Mouse (Mus musculus): Measurements from ENCODE around the gene Prr5.
"Not testable (repeated sequence)": the region's sequence is repeated elsewhere in the genome, so short reads cannot be mapped to it uniquely, and the experiment has no call there.

The Prr5 gene

DNA sequence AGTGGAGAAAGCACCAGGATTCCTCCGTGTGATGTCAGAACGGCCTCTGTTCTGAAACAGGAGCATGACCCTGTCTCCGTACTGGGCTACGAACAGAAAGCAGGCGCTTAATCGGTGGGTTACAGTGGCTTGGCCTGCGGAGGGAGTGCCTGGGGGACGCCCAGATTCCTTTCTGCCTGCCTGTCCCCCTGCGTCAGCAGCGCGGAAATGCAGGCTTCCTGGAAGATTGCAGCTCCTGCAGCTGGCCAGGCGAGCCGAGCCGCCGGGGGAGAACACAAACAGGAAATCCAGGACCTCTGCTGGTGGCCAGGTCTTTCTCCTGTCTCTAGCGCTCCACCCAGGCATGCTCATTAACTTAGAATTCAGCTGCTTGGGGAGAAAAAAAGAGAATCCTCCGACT is 45.3 kb downstream of the Prr5 start:
- DNase-seq, result peak; percentile 76 to 80

DNA sequence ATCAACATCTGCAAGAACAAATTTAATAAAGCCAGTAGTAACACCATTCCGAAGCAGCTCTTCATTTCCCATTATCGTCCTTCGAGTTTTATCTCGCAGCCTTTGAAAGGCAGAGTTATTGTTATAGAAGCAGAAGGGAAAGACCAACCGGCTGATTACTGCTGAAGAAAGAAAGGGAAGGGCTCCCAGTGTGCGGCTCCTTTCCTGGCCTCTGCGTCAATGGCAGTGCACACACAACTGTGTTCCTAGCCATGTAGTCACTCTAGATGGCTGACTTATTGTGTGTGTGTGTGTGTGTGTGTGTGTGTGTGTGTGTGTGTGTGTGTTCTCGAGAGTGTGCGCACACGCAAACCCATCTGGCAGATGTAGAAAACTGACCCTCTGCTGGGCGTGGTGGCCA is 45.7 kb downstream of the Prr5 start:
- no peak for DNase-seq

DNA sequence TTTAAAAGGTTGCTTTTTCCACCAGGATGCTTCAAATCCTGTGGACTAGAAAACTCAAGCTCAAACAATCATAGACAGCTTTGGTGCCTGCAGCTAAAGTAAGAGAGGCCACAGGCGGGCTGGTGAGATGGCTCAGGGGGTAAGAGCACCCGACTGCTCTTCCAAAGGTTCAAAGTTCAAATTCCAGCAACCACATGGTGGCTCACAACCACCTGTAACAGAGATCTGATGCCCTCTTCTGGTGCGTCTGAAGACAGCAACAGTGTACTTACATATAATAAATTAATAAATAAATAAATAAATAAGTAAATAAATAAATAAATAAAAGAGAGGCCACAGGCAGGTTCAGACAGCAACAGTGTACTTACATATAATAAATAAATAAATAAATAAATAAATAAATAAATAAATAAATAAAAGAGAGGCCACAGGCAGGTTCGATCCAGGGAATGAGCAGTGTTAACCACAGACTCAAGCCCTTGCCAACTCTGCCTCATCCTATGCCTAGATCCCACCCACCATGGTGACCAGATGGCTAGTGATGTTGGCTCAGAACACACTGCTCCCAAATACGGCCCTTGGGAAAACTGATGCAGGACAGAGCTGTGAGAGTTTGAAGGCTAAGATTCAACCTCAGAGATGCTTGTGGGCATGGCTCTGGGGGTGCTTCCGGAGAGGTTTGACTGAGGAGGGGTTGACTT is 48.3 kb downstream of the Prr5 start:
- DNase-seq, result not testable (repeated sequence)

DNA sequence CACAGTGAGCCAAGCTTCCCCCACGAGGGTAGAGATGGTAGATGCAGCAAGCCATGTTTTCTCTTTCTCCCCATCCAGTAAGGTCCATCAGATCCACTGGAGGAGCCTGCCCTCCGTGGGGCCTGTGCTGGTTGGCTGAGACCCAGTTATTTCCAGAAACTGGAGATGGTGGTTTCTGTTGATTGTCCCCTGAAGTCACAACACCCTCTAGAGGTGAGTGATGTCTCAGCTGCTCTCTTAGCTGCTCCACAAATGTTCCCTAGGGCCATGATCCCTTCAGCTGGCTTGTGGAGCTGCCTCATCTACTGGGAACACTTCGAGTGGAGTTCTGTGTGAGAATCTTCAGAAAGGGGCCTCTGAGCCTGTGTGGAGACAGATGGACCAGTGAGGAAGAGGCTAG is 49.4 kb downstream of the Prr5 start:
- no peak for DNase-seq

DNA sequence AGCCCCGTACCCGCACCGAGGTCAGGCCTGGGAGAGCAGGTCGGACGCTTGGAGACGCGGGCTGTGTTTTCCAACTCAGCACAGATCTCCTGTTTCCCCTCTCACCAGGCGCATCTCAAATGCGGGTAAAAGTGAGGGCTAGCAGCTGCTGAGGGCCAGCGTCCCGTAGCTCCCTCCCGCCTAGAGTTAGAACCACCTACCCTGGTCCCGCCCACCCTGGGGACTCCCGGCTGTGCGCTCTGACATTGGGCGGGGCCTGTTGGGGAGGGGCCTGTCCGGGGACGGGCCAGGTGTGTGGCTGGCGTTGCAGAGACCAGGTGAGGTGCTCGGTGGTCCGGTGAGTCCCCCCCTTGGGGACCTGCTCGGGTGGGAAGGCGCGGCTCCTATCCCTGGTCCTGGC is 50.4 kb downstream of the Prr5 start, which contains the start of gene Arhgap8:
TSS of gene Arhgap8 (plus strand) at position 262 of the 400 bp plus-strand sequence.
- peak; percentile 45 to 60 for DNase-seq

DNA sequence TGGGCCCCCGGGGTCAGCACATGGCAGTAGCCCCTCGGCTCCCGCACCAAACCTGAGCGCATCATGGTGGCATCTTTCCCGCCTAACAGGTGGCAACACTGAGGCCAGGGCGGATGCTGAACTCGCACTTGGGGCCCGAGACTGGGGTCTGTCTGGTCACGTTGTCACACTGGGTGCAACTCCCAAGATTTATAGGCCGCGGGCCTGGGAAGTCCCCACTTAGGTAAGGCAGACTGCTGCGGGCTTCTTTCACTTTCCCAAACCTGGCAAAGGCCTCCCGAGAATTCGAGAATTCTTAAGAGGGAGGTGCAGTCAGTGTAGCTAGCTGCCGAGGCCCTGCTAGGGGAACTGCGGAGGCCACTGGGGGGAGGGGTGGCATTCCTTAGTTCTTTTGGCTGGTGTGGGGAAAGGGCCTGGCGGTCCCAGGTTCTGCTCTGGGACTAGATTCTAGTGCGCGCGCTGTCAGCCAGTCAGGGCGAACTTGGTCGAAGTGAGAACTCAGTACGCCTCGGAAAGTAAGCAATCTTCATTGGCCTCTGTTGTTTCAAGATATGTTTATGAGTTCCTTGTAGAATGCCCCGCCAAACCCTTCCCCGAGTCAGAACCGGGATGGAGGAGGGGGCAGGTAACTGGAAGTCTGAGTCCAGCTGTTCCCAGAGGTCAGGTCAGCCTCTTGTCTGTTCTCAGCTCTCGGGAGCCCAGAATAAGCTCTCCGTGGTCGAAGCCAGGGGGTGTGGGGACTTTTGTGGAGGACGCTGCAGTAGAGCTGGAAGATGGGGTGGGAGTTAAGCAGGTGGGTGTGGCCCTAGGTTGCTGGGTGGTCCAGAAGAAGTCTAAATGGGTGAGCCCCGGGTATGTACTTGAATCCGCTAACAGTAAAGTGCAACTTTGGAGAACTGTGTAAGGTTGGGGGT is 51.1 kb downstream of the Prr5 start:
- DNase-seq, result no peak

GRCm38 (mm10) chr15:84723656-84724055 is 54.2 kb downstream of the Prr5 start:
- not testable (repeated sequence) for DNase-seq

GRCm38 (mm10) chr15:84724199-84724598 is 54.8 kb downstream of the Prr5 start:
- peak in 1 of 2 experiments; percentile 42 for DNase-seq

GRCm38 (mm10) chr15:84729685-84730084 is 60.3 kb downstream of the Prr5 start:
- no peak for DNase-seq

DNA sequence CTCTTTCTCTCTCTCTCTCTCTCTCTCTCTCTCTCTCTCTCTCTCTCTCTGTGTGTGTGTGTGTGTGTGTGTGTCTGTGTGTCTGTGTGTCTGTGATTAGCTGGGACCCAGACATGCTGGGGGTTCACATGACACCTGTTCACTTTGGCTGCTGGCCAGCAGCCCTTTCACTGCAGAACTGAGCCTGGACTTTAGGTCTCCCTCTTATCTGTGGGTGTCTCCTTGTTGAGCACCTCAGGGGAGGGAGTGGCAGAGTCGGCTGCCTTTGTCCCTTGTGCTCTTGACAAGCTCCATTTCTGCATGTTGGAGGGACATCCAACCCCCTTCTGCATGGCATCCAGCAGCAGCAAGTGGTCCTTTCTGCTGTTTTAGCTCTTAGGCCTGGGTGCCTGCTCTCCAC is 61.5 kb downstream of the Prr5 start:
- no peak for DNase-seq

- DNase-seq, result no peak
Measured at GRCm38 (mm10) chr15:84731676-84732424, 62.4 kb downstream of the Prr5 start.

GRCm38 (mm10) chr15:84732425-84732749 is 63.0 kb downstream of the Prr5 start:
- no peak for DNase-seq

GRCm38 (mm10) chr15:84736346-84736993 is 67.0 kb downstream of the Prr5 start:
- DNase-seq, result no peak

- no peak for DNase-seq
Measured at GRCm38 (mm10) chr15:84736994-84737346, 67.5 kb downstream of the Prr5 start.

GRCm38 (mm10) chr15:84738246-84738645 is 68.8 kb downstream of the Prr5 start:
- DNase-seq, result no peak

DNA sequence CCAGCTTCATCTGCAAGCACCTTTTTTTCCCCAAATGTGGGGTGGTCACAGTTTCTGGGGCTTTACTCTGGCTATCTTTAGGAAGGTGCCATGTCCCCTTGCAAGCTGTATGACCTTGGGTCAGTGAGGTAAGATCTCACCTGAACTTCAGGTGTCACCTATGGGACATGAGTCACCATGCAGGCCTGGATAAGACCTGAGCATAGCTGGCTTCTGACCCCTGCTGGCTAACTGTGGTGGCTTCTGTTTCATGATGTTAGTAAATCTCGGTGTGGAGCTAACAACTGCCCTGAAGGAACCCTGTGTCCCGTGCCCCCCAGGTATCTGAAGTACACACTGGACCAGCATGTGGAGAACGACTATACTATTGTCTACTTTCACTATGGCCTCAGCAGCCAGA is 72.2 kb downstream of the Prr5 start:
- no peak for DNase-seq

DNA sequence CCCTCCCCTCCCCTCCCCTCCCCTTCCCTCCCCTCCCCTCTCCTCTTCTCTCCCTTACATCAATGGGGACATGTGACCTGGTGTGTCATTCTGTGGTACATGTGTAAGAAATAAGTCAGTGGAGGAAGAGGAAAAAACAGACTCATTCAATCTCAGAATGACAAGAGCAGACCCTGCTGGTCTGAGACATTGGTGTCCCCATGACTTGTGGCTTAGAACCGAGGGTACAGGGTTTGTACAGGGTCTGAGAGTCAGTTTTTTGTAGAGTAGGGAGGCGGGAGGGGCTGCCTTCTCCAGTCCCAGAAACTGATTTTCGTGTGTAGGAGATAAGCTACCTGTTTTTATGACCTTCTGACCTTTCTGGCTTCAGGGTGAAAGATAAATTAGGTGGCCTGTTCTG is 73.9 kb downstream of the Prr5 start:
- DNase-seq, result no peak

- no peak for DNase-seq
Measured at GRCm38 (mm10) chr15:84744308-84744707, 74.9 kb downstream of the Prr5 start.

- no peak for DNase-seq
Measured at GRCm38 (mm10) chr15:84745831-84746230, 76.4 kb downstream of the Prr5 start.

Measured in kidney, adult 8-10 months (tissue).